Mouse (Mus musculus): Measurements from ENCODE around the gene 5830473C10Rik.

GRCm38 (mm10) chr5:90582179-90582578 lies 21.3 kb downstream of the 5830473C10Rik start:
- TF ChIP-seq CTCF (IDR thresholded peaks at IDR 0.05; ENCODE audit: insufficient read depth, low read depth, low read length) = no peak
- no peak for TF ChIP-seq POLR2A (IDR thresholded peaks at IDR 0.05; ENCODE audit: insufficient read depth, low read depth, low read length)

Measured in olfactory bulb, adult 2 months (tissue).